Mouse (Mus musculus): ENCODE measurements around the gene Hormad2.

Hormad2 gene

GRCm38 (mm10) chr11:4446195-4446868 is 5.4 kb upstream of the Hormad2 start:
- no peak for DNase-seq (ENCODE audit: low spot score in 2 of 2)

DNA sequence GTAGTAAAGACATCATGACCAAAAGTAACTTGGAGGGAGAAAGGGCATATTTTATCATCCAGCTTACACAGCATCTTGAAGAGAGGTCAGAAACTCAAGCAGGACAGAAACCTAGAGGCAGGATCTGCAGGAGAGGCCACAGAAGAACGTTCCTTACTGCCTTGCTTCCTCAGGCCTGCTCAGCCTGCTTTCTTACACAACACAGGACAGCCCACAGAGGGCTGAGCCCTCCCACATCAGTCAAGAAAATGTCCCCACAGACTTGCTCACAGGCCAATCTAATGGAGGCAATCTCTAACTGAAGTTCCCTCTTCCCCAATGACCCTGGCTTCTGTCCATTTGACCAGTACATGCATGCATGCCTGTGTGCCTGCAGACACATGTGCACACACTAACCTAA is 1.4 kb upstream of the Hormad2 start:
- no peak for DNase-seq (ENCODE audit: low spot score in 2 of 2)

DNA sequence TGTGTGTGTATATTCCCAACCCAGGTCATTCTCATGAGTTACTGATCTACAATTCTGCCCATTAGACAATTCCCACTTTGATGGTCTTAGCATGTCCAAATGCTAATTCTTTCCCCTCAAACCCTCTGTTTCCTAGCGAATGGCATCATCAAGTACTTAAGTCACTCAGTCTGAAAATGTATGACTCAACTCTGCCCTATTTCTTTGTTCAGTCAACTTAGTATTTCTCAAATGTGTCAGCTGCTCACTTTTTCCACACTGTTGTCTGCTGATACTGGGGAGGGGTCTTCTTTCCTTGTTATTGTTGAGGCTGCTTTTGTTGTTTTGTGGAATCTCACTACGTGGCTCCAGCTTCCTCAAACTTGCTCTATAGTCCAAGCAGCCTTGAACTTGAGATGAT is 2.7 kb downstream of the Hormad2 start:
- no peak for DNase-seq (ENCODE audit: low spot score in 2 of 2)

DNA sequence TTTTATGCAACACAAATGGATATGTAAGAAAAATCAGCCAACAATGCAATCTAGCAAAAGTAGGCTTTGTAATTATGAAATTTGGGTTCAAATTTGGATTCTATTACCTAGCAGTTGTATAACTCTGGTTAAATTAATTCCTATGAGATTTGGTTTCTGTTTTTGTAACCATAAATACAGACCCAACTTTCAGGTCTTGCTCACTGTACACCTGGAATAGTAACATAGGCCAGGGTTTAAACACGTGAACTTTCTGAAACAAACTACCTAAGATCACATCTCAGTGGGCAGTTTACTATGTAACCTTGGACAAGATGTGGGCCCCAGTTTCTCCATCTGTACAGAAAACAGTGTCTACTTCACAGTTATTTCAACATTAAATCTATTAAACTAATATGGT is 3.6 kb downstream of the Hormad2 start:
- no peak for DNase-seq (ENCODE audit: low spot score in 2 of 2)

GRCm38 (mm10) chr11:4436631-4437030 is 4.3 kb downstream of the Hormad2 start:
- no peak for DNase-seq (ENCODE audit: low spot score in 2 of 2)

- no peak for DNase-seq (ENCODE audit: low spot score in 2 of 2)
Observed at GRCm38 (mm10) chr11:4434461-4434860, 6.4 kb downstream of the Hormad2 start.

DNA sequence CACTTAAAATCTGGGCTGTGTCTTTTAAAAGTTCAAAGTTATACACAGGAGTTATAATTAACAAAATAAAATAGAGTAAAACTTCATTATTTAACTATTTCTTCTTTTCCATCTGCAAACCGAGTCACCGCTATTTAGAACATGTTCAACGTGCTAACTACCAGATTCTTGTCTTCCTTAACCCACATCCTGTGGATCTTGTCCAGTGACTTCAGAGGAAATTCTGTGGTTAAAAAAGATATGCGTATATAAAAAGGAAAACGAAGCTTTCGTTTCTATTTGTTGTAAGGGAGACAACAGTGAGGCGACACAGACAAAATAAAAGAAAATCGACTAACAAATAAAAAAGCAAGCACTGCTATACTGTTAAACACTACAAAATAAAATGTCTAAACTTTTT is 17.1 kb downstream of the Hormad2 start:
- no peak for DNase-seq (ENCODE audit: low spot score in 2 of 2)

DNA sequence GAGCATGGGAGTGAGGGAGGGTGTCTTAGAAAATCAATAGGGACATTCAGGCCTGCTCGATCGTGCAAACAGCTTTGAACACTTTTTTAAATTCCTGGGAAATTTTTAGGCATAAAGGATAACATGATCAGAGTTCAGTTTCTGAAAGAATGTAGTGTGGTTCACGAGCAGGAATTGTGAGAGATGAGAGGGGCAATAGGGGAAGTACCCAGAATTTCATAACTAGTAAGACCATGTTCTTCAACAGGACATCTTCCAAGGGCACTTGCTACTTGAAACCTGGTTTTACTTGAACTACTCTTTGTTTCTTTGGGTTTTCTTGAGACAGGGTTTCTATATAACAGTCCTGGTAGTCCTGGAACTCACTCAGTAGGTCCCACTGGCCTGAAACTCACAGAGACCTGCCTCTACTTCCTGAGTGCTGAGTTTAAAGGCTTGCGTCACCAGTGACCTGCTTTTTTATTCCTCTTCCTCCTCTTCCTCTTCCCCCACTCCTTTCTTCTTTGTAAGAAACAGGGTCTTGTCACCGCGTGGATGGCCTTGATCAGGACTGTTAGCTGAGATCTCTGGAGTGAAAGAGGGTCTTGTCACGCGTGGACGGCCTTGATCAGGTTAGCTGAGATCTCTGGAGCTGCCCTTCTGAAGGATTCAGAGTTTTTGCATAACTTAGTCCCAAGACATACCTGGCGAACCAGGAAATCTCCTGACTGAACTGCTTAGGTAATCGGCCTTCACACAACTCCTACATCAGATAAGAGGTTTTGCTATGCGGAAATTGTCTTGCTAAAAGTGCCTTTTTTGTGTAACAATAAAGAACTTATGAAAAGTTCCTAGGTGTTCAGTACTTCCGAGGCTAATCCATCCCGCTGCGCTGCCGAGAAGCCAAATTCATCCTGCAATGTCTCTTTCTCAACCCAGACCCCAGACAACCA is 18.1 kb downstream of the Hormad2 start:
- DNase-seq (ENCODE audit: low spot score in 2 of 2), result no peak

DNA sequence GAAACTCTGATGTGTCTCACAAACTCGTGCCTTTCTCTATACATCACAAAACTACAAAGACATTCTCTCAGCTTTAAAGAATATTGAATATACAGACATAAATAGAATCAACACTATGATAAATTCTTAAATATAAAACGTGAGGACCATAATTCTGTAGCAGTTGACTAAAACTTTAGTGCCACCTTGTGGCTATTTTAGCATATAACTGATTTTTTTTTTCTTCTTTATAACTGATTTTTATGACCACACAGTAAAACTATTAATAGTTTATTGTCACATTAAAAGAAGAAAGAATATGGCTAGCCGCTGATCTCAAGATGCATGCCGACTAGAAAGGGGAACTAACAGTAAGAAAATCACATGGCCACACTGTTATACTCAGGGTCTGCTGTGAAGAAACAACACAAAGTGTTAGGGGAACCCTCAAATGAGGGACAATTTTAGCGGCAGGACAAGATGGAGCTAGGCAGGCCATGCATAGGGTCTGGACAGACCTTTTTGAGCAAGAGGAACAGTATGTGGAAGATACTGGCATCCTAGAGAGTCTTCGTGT is 18.9 kb downstream of the Hormad2 start:
- no peak for DNase-seq (ENCODE audit: low spot score in 2 of 2)

DNA sequence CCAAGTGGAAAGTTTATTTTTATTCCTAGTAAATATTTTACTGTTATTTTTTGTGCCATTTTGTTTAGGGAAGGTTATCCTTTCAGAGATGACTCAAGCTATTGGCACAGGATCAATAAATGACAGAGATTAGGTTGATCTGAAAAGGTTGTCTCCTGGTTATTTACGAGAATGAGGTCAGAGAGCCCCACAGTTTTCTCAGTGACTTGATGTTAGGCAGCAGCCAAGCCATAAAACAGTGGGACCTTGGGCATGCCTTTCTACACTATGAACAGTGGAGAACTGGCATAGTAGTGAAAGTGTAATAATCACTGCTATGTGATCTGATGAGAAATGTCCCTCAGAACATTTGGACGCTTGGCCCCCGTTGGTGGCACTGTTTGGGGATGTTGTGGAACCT is 22.9 kb downstream of the Hormad2 start:
- DNase-seq (ENCODE audit: low spot score in 2 of 2), result no peak

- DNase-seq (ENCODE audit: low spot score in 2 of 2), result no peak
Observed at GRCm38 (mm10) chr11:4412294-4412693, 28.6 kb downstream of the Hormad2 start.

DNA sequence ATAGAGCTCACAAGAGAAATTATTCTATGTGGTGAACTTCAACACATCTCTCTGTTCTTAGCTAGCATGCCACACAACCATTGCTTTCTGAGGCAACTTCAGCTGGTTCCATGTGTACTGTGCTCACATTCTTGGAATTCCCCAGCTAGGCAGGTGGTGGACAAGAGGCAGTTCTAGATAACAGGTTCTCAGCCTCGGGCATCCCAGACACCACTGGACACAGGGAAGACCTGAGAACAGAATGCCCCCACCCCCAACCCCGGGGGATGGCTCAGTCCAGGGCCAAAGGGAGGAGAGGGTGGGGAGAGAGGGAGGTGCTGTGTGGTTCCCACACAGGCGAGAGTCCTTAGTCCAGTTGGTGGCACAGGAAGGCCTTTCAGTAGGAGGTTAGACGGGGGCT is 36.6 kb downstream of the Hormad2 start:
- no peak for DNase-seq (ENCODE audit: low spot score in 2 of 2)

DNA sequence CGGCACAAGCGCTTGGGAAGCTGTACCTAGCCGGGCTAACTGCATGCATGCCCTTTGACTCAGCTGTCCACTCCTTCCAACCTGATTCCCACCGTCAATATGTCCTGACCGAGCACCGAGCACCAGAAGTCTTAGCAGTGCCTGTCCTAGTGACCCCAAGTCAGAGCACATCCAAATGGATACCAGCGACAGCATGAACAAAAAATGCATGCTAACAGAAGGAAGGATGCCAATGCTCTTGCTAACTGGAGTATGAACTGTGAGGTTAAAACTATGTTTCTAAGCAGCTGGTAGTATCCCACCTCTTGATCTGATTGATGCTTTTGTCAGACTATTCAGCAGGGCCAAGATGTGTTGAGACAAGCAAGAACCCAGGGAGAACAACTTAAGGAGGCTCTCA is 37.5 kb downstream of the Hormad2 start:
- no peak for DNase-seq (ENCODE audit: low spot score in 2 of 2)

DNA sequence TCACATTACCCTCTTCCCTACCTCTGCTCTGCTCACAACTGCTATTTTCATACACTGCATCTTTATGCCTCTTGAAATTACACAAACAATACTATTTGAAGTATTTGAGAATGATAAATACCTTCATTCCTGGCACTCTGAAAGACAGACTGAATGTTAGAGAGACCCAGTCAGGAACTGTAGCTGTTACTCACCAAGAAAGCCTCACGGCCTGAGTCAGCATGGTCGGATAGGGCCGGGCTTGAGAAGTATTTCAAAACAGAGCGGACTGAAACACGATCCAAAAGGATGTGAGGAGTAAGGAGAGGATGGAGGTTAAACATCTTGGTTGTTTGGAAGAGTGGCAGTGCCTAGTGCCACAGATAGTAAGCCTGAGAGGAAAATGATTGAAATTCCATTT is 39.7 kb downstream of the Hormad2 start:
- DNase-seq (ENCODE audit: low spot score in 2 of 2), result no peak

DNA sequence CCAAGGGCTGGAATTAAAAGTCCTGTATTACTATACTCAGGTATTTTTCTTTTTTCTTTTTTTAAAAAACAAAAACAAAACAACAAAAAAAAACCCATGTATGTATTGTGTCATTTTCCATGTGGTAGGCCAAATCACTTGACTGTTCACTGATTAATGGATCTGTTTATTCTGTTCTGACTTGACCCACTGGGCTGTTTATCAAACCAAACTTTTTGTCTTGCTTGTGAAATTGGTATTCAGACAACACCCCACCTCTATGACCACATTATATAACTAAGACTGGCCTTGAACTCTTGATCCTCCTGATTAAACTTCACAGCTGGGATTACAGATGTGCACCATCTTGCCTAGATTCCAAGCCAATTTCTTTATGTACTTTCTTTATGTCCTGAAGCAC is 46.7 kb downstream of the Hormad2 start:
- no peak for DNase-seq (ENCODE audit: low spot score in 2 of 2)

DNA sequence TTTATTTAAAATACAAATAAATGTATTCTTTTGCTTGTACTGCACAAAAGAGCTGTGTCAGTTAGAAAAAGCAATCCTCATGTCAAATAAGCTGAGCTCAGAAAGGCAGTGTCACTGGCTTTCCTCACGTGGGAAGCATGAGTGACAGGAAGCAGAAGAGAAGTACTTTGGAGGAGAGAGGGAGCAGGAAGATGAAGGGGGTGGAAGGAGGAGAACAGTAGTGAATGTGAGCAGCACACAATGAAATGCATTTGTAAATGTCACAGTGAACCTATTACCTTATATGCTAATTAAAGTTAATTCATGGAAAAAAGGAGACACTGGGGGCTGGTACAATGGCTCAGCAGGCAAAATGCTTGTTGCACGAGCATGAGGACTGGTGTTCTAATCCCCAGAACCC is 52.9 kb downstream of the Hormad2 start:
- no peak for DNase-seq (ENCODE audit: low spot score in 2 of 2)

DNA sequence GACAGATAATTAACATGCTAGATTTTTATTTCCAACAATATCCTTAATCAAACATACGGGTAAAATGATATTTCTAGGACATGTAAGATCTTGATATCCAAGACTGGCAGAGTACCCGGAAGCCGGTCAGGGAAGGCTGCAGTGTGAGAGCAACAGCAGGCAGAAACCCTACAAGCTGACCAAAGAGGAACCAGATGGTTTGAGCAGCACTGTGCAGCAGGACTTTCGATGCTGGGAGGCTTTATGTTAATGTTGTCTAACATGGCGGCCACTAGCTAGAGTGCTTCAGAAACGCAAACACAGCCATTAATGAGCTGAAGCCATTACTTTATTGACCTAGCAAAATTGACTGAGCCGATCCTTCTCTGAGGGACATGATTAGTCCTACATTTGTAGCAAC is 58.6 kb downstream of the Hormad2 start:
- DNase-seq (ENCODE audit: low spot score in 2 of 2), result no peak

DNA sequence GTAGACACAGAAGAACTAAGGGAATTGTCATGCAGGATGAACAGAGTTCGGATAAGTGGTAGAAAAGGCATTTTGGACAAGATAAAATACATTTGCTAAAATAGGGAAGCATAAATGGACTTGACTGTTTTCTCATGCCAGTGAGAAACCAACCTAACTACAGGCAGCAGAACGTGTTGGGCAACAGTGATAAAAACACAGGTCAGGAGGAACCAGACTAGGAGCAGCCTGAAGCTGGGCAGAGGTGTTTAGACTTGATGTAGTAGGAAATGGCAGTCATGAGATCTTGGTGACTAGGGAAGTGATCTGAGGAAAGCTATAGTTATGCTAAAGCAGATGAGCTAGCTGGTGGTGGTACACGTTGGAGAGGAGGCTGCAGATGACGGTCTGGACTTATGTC is 61.0 kb downstream of the Hormad2 start:
- DNase-seq (ENCODE audit: low spot score in 2 of 2), result no peak

- DNase-seq (ENCODE audit: low spot score in 2 of 2), result no peak
Observed at GRCm38 (mm10) chr11:4366389-4366788, 74.5 kb downstream of the Hormad2 start.

DNA sequence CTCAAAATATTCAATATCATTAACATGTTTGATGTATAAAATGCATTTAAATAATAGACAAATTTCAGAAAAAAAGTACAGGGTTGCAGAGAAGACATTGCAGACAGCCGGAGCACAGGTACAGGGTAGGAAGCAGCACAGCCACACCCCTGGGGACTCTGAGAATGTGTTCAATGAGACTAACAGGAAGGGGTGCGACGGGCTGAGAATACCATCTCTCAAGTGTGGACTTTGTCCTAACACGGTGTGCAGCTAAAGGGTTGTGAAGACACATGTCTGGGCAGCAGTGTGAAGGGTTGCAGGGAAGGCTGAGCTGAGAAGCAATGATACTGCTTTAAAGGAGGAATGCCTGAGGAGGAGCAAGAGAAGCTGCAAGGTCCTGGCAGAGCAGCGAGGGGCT is 85.5 kb downstream of the Hormad2 start:
- no peak for DNase-seq (ENCODE audit: low spot score in 2 of 2)

DNA sequence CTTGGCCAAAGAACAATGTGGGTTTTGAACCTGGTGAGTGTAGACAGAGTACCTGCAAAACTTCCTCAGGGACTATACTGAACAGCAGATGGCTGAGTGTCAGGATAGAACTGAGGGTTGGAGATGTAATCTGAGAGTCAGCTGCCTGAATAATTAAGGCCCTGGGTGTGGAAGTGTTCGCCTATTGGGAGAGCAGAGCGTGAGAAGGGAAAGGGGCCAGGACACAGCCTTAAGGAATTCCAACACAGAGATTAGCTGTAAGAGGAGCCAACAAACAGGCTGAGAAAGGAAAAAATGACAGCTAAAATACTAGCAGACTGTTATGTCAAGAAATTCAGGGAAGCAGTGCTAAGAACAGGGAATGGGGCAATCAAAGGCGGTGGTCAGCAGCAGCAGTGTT is 88.3 kb downstream of the Hormad2 start:
- no peak for DNase-seq (ENCODE audit: low spot score in 2 of 2)

DNA sequence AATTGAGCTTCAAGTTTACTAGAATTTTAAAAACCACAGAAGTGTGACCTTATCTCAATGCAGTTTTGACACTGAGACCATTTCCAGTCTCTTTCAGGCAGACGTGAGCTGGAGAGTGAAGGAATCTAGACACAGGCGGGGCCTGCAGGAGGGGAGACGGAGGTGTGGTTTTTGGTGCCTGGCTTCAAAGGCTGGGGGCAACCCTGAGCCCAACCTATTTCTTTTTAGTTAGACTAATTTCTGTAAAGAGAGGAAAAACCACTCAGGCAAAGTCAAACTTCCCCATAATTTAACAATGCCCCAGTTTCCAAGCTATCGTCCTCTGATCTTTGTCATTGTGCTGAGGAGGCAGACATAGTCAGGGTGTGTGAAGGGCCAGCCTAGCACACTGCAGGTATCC is 97.0 kb downstream of the Hormad2 start:
- no peak for DNase-seq (ENCODE audit: low spot score in 2 of 2)

- no peak for DNase-seq (ENCODE audit: low spot score in 2 of 2)
Observed at GRCm38 (mm10) chr11:4342027-4342426, 98.9 kb downstream of the Hormad2 start.

Measured in urinary bladder, postnatal 36 days (tissue).